Mouse (Mus musculus) mouse trophoblast stem cell (cell line): ENCODE results near the gene Il17re.

Experiments used
- in situ Hi-C, 2 experiments: fragments of 300-500 bp; cut with MseI, MboI; formaldehyde crosslinking; loops; 2 replicates in 1 of 2; 3 replicates in 1 of 2; pipeline ENCODE4 v1.15.1; 2025

Il17re gene

DNA sequence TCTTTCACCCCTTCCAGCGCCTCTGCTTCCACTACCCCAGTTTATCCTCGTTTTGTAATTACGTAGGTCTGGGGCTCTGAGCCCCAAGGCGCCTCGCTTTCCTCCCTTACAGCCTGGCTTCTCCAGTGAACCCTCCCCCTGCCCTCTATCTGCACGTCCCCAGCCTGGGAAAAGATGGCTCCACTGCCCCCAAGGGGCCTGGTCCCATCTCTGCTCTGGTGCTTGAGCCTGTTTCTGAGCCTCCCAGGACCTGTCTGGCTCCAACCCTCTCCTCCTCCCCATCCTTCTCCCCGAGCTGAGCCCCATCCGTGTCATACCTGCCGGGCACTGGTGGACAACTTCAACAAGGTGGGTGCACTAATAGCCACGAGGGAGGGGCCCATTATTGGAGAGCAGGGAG, 25.4 kb downstream of the Il17re start:
- in situ Hi-C loops: no loop called here

DNA sequence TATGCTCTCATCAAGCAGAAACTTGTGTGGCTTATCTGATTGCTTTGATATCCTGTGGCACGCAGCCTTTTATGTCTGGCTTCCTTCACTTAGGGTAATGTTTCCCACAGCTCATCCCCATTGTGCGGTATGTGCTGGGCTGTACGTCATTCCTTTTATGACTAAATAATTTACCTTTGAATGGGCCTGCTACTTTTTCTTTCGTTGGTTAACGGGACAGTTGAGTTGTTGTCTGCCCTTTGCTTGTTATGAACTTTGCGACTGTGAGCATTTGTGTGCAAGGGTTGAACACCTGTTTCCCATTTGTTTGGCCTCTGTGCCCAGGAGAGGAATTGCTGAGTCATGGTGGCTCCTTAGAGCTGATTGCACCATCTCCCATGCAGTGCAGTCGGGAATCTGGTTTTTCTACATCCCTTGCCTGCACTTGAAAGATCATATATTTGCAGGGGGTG, 28.9 kb downstream of the Il17re start:
- in situ Hi-C loops: no loop called here

DNA sequence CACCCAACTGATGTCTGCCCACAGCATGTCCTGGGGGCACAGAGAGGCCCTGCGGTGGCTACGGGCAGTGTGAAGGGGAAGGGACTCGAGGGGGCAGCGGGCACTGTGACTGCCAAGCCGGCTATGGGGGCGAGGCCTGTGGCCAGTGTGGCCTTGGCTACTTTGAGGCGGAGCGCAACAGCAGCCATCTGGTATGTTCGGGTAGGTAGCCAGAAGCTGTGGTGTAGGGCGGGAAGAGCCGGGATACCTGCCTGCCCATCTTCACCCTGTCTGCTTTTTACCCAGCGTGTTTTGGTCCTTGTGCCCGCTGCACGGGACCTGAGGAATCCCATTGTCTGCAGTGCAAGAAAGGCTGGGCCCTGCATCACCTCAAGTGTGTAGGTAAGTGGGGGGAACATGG, 31.1 kb downstream of the Il17re start:
- in situ Hi-C loops: no loop called here

DNA sequence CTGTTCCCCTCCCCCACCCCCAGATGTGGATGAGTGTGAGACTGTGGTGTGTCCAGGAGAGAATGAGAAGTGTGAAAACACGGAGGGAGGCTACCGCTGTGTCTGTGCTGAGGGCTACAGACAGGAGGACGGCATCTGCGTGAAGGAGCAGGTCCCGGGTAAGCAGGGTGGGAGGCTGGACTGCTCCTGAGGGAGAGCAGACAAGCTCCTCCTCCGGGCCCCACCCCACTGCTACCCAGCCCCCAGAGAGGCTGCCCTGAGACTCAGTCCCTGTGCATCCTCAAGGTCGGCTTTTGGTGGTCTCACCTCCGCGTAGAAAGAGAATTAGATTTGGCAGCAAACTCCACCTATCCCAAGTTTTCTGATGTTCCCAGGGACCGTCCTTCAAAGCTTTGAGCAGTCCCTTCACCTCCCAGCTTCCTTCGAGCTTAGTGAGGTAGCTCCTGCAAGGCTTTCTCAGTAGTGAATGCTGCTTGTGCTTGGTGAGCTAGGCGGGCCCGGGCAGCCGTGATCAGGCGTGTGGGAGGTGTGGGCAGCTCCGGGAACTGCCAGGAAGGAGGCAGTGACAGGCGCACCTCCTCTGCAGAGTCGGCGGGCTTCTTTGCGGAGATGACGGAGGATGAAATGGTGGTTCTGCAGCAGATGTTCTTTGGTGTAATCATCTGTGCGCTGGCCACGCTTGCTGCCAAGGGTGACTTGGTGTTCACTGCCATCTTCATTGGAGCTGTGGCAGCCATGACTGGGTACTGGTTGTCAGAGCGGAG, 34.0 kb downstream of the Il17re start:
- in situ Hi-C loops: no loop called here

DNA sequence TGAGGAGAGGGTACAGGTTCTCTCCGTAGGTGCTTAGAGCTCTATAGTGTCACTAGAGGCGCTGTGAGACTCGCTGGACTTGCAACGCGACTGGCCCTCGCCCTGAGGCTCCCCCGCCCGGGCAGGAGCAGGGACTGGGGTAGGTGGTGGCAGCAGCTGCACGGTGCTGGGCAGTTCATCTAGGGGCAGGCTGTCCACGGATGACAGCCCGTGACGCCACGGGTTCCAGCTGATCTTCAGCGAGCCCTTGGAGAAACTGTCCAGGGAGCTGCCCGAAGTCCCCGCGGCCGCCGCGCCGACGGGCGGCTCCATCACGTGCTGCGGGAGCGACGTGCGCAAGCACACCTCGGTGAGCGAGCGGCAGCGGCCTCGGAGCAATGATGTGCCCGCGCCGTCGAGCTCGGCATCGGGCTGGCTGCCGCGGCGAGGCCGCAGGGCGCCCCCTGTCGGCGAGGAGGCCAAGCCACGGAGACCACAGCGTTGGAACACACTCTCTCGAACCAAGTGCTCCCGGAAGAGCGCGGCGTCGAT, 36.0 kb downstream of the Il17re start:
- in situ Hi-C loops: no loop called here

DNA sequence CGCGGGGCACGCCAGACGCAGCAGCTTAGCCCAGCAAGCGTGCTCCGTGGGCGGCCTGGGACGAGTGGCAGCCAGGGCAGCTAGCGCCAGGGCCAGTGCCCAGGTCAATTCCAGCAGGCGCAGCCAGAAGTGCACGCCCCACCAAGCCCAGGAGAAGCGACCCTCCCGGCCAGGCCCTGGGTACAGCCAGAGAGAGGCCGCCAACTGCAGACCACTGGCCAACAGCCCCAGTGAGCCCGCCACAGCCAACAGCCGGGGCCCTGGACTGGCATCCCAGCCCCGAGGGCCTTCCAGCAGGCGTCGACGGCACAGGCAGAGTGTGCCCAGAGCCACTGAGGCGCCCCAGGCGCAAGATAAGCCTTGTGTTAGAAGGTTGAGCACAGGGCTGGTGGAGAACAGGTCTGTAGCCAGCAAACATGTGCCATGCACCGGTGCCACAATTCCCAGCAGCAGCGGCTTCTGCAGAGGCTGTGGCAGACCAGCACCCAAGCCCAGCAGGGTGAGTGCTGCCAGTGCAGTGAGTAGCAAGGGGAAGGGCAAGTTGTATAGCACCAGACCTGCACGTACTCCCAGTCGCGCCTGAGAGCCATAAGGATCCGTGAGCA, 36.9 kb downstream of the Il17re start:
- in situ Hi-C loops: no loop called here

DNA sequence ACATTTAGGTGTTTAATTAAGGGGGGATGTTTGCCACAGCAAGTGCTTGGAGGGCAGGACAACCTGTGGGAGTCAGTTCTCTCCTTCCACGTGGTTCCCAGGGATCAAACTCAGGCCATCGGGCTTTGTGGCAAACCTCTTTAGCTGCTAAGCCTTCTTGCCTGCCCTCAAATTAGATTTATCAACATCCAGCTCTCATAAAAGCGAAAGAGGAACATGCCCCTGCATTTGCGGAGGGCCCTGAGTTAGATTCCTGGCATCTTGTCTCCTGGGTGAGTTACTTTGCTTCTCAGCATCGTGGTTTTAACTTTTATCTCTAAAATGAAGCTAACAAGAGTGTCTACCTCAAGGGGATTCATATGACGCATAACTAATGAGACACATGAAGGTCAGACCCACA, 41.1 kb downstream of the Il17re start:
- in situ Hi-C loops: no loop called here

DNA sequence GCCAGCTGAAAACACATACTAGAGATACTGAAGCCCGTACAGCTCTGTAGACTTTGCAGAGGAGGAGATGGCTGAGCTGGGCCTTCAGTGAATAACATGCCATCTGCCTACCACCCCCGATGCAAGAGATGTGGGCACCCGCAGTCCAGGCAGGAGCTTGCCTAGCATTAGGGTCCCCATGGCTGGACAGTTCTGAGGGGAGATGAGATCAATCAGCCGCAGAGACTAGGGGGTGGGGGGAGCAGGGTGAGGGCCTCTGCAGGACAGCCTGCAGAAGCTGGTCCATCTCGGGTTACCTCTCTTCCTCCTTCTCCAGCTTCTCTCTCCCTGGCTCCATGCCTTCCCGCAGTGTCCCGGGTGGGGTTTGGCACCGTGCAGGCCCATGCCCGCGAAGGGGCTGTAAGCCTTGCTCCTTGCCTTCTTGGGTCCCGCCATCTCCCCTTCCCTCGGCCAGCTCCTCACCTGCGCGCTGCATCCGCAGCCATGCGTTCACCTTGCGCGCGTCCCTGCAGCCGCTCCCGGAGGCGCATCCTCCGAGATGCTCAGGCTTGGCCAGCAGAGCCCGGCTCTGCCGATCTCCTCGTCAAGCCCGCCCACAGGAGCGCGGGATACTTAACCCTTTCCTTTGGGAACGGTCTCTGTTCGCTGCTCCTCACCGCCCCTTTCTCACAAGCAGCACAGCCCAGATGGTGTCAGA, 43.3 kb downstream of the Il17re start, which contains the start of gene Prrt3:
TSS of gene Prrt3 (minus strand) at position 544 of the 697 bp plus-strand sequence.
- in situ Hi-C loops: no loop called here

DNA sequence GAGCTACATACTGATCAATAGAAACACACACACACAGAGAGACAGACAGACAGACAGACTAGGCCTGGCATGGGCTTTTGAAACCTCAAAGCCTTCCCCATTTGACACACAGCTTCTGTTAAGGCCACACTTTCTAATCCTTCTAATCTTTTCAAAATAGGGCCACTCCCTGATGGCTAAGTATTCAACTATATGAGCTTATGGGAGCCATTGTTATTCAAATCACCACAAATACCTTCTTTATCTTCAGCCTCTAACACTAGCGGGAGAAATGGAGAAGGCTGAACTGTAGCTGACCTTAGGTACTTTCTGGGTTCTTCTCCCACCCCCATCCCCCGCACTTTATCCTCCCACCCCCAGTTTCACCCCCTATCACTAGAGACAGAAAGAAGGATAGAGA, 44.5 kb downstream of the Il17re start:
- in situ Hi-C loops: no loop called here

DNA sequence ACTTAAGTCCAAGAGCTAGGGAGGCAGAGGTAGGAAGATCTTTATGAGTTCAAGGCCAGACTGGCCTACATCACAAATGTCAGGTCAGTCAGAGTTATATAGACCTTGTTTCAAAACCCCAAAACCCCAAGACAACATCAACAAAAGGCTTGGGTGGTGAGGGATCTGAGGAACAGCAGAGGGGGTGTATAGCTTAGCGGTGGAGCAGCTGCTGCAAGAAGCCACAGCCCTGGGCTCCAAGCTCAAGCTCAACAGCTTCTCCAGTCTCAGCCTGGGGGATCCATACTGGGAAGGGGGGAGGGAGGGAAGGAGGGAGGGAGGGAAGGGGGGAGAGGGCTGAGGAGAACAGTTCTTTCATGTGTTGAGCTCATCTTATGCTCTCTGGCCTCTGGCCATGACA, 47.4 kb downstream of the Il17re start:
- in situ Hi-C loops: no loop called here

DNA sequence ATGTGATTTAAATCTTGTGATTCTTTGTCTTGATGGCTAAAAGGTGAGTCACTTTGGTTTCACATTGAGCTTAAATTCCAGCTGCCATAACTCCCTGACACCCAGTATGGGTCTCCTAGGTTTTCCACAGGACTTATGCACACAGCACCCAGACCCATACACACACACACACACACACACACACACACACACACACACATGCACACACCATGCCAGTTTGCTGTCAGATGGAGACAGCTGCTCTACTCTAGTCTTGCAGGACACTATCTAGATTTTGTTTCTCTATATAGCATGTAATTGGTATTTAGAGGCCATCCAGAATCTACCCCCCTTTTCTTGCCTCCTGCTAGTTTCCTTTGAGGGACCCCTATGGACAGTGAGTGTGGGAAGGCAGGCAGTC, 48.8 kb downstream of the Il17re start:
- in situ Hi-C loops: no loop called here

DNA sequence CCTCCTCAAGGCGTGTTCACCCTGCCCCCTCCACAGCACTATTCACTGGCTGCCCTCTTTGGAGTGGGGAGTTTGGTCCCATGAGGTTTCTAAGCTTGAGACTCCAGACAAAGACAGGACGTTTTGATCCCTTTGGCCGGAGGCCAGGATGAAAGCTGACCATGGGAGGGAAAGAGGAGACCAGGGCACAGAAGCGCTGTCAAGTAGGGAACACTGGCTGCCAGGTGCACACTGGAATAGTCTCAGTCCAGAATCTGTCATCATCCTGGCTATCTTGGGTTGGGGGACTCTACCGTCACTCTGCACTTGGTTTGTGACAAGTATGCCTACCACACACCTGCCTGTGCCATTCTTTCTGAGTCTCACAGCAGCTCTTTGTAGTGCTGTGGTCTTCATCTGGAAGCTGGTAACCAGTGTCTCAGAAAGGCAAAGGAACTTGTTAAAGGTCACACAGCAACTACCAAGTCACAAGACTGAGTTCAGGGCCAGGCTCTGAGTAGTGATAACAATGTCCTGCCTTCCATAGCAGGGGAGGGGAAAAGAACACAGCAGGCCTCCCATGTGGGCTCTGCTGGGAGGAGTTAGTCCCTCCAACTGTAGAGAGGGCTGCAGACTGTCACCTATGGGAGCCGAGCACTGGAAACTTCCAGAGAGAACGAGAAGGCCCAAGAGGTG, 50.1 kb downstream of the Il17re start:
- in situ Hi-C loops: no loop called here

DNA sequence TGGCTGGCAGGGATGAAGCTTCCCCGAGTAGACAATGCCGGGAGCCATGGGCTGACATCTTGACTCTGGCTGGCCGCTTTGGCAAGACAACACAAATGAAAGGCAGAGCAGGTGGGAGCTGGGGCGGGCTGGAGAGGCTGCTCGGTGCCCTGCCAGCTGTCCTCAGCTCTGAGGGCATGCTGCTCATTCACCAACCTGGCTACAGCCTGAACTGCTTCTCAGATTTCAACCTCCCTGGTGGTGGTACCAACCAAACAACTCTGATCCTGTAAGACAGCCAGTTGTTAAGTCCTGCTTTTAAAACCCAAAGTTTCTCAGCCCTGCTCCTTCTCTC, 50.6 kb downstream of the Il17re start:
- in situ Hi-C loops: no loop called here

DNA sequence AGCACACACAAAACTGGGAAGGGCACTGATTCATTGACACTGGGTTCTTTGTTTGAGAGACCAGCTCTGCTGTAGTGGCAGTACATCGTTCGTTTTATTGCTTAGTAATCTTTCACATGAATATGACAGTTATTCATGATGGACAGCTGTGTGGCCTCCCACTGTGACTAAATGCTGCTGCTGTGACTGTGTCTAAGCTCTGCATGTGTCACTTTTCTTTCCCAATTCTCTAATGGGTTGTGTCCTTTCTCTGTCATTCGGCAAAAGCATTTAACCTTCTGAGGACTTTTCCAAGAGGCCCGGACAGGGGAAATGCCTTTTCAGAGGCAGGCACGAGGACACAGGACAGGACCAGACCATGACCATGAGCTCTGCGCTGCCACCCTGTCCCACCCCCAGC, 55.7 kb downstream of the Il17re start:
- in situ Hi-C loops: no loop called here

DNA sequence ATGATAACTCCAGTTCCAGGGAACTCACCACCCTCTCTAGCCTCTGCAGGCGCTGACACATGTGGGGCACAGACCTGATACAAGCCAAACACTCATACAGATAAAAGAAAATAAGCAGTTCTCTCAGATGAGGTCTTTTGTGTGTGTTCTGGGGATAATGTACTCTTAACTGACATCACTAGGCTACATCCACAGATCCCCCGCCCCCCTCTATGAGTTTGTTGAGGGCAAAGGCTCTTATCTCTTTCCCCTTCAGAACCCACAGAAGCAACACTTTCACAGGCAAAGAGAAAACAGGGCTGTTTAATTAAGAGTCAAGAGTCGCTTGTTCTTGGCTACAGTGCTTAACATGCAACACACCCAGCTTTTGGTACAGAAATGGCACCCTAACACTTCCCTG, 56.3 kb downstream of the Il17re start:
- in situ Hi-C loops: no loop called here

DNA sequence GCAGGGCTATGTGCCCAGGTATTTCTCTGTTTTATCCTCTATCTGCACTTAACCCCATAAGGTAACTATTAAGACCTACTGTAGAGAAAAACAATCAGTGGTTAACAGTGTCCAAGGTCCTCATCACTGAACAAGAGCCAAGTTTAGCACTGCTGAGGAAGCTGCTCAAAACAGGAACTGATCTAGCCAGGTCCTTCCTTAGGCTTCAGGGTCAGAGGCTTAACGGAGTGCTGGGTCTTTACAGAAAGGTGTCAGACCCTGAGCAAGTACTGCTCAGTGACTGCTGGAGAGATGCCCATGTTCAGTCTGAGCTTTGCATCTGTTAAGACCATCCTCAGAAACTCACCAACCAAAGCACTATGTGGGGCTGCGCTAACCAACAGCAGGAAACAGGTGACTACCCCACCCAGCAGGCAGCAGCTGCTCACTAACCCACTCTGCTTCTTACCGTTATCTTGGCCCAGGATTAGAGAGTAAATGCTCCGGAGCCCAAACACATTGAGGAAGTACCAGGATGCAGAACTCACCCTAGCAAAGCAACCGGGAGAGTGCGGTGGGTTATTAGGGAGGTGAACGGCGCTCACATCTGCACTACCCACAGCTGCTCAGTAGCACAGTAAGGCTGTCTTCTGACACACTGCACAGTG, 59.3 kb downstream of the Il17re start:
- in situ Hi-C loops: no loop called here
